Mouse (Mus musculus): ENCODE data around the gene Olfr211. TPM values are rescaled to one million over a fixed set of nuclear protein-coding genes. Genes with fewer than 3 reads are reported as not detected.
"Not testable (repeated sequence)": the region's sequence is repeated elsewhere in the genome, so short reads cannot be mapped to it uniquely, and the experiment has no call there.

The Olfr211 gene
- total RNA-seq (2021) = not detected

DNA sequence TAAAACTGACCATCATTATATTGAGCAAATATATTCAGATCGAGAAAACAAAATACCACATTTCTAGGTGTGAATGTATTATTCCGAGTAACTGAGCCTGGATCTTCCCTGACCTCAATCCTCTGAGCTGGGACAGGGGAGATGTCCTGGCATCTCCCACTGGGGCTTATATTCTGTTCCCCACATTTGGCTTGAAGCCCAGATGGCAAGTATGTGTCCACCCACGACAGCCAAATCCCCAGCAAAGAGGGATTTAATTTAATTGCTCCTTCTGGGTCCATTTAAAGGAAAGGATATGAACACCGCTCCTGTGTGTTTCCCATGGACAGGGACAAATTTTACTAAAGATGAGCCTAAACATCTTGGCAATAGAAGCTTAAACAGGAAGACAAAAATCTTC lies at the start of gene Olfr211:
Gene Olfr211, plus strand, starts transcription at position 301 of the 400 bp plus-strand sequence.
- intact Hi-C loops (cut with DNase I) = no loop called here
- DNase-seq (ENCODE audit: extremely low spot score in 1 of 2, low spot score in 2 of 2) = no peak

DNA sequence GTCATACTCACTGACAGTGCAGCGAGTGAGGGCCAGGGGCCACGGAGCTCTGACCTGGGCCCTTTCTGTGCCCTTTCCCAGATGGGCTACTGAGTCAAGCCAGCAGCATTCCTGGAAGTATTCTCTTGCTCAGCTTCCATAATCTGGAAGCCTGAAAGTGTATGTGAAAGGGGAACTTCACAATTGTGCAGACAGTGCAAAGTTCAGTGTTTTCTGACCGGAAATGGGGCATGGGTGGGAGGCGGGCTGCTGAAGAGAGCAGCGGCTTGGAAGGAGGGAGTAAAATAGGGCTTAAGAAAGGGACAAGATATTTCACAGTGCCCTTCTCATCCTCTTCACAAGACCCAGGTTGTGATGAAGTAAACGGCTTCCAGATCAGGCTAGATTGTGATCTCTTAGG lies 49.4 kb upstream of the Olfr211 start:
- no peak for DNase-seq (ENCODE audit: extremely low spot score in 1 of 2, low spot score in 2 of 2)
- intact Hi-C loops (cut with DNase I) = no loop called here

DNA sequence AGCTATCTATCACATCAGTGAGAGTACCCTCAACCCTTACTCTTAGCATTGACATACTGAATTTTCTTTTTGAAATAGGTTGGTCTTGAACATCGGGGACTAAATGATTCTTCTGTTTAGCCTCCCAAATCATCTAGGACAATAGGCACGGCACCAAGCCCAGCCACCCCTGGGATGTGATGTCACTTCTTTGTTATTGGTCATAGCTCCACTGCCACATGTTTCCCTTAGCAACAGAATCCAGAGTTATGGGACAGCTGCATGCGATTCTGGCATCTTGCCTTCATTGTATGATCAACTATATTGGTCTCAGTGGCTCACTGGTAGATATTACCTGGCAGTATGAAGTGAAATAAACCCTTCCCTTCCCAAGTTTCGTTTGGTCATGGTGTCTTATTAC lies 48.4 kb upstream of the Olfr211 start:
- intact Hi-C loops (cut with DNase I) = no loop called here
- no peak for DNase-seq (ENCODE audit: extremely low spot score in 1 of 2, low spot score in 2 of 2)

- intact Hi-C loops (cut with DNase I) = no loop called here
- DNase-seq (ENCODE audit: extremely low spot score in 1 of 2, low spot score in 2 of 2) = no peak
These were observed 48.0 kb upstream of the Olfr211 start for GRCm38 (mm10) chr6:116440849-116441248.

GRCm38 (mm10) chr6:116455781-116456180 lies 33.1 kb upstream of the Olfr211 start:
- intact Hi-C loops (cut with DNase I) = no loop called here
- DNase-seq (ENCODE audit: extremely low spot score in 1 of 2, low spot score in 2 of 2) = peak in 1 of 2 experiments; percentile 28

GRCm38 (mm10) chr6:116456482-116456881 lies 32.4 kb upstream of the Olfr211 start:
- intact Hi-C loops (cut with DNase I) = no loop called here

GRCm38 (mm10) chr6:116458728-116459127 lies 30.2 kb upstream of the Olfr211 start:
- intact Hi-C loops (cut with DNase I) = no loop called here

More at GRCm38 (mm10) chr6:116456482-116456881, 32.4 kb upstream of the Olfr211 start:
- no peak for DNase-seq (ENCODE audit: extremely low spot score in 1 of 2, low spot score in 2 of 2)

GRCm38 (mm10) chr6:116459232-116459631 lies 29.7 kb upstream of the Olfr211 start:
- no peak for DNase-seq (ENCODE audit: extremely low spot score in 1 of 2, low spot score in 2 of 2)
- intact Hi-C loops (cut with DNase I) = no loop called here

More at GRCm38 (mm10) chr6:116458728-116459127, 30.2 kb upstream of the Olfr211 start:
- DNase-seq (ENCODE audit: extremely low spot score in 1 of 2, low spot score in 2 of 2) = no peak

DNA sequence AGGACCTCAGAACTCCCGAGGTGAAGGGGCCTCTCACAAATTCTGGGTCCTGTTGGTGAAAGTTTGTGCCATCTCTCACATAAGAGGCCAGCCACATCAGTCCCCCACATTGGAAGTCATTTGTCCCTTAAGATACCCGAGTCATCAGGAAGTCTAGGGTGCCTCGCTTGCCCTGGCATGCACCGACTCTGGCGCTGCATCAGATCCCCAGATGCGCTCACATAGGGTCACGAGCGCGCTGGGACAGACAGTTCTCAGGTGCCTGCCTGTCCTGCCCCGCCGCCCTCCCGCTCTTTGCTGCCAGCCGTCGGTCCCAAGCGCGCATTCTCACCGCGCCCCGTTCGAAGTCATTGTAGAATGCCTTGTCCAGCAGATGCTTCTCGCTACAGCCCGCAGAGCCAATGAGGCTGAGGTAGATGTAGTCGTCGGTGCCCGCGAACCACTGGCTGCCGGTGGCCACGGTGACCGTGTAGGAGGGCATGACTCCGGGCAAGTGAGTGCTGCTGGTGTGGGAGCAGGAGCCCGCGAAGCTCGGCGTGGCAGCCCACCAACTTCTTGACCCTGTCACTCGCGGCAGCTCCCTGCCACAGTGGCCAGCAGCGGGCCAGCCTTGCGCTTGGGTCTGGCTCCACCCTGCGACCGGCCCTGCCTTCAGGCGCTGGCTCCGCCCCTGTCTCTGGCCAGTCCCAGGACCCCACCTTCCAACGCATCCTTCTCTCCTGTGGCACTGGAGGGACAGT lies 28.2 kb upstream of the Olfr211 start, which contains the start of gene Alox5:
Gene Alox5, minus strand, starts transcription at position 635 of the 740 bp plus-strand sequence.
- DNase-seq (ENCODE audit: extremely low spot score in 1 of 2, low spot score in 2 of 2) = peak in 1 of 2 experiments; percentile 45
- intact Hi-C loops (cut with DNase I) = no loop called here

DNA sequence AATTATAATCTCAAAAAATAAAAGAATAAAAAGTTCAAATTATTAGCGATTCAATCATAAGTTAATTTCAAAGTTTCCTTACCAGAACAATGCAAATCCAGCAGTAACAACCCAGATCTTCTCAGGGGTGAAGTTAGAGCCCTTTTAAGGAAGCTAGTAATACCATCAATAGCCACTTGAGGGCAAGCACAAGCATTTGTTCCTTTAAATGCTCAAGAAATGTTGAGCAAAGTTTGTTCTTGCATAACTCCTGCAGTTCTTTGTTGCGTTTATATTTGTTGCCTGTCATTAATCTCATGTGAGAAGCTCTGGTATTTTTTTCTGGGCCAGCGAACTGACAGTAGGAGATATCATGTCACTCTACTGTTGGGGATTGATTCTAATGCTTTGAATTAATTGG lies 20.8 kb upstream of the Olfr211 start:
- intact Hi-C loops (cut with DNase I) = no loop called here
- no peak for DNase-seq (ENCODE audit: extremely low spot score in 1 of 2, low spot score in 2 of 2)

- intact Hi-C loops (cut with DNase I) = no loop called here
- no peak for DNase-seq (ENCODE audit: extremely low spot score in 1 of 2, low spot score in 2 of 2)
These were observed 3.8 kb upstream of the Olfr211 start for GRCm38 (mm10) chr6:116485081-116485480.

- no peak for DNase-seq (ENCODE audit: extremely low spot score in 1 of 2, low spot score in 2 of 2)
- intact Hi-C loops (cut with DNase I) = no loop called here
These were observed 2.1 kb upstream of the Olfr211 start for GRCm38 (mm10) chr6:116486833-116487232.

- intact Hi-C loops (cut with DNase I) = no loop called here
- DNase-seq (ENCODE audit: extremely low spot score in 1 of 2, low spot score in 2 of 2) = no peak
These were observed 4.9 kb downstream of the Olfr211 start for GRCm38 (mm10) chr6:116493742-116494141.

- intact Hi-C loops (cut with DNase I) = no loop called here
- DNase-seq (ENCODE audit: extremely low spot score in 1 of 2, low spot score in 2 of 2) = no peak
These were observed 7.1 kb downstream of the Olfr211 start for GRCm38 (mm10) chr6:116495960-116496359.

- DNase-seq (ENCODE audit: extremely low spot score in 1 of 2, low spot score in 2 of 2); intact Hi-C loops (cut with DNase I): not testable (repeated sequence)
These were observed 17.6 kb downstream of the Olfr211 start, which contains the start of gene Olfr212 for GRCm38 (mm10) chr6:116506302-116507003. TSS of gene Olfr212 (plus strand) at chr6:116506516.

DNA sequence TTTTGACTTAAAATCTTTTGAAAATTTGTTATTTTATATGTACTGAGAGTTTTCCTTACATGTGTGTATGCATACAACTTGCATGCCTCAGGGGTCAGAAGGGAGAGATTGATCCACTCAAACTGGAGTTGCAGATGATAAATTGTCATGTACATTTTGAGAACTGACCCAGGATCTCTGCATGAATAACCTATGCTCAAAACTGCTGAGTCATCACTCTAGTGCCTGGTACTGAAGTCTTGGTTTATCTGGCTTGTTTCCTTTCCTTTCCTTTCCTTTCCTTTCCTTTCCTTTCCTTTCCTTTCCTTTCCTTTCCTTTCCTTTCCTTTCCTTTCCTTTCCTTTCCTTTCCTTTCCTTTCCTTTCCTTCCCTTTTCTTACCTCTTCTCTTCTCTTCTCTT lies 25.9 kb downstream of the Olfr211 start:
- DNase-seq (ENCODE audit: extremely low spot score in 1 of 2, low spot score in 2 of 2) = no peak
- intact Hi-C loops (cut with DNase I) = no loop called here

DNA sequence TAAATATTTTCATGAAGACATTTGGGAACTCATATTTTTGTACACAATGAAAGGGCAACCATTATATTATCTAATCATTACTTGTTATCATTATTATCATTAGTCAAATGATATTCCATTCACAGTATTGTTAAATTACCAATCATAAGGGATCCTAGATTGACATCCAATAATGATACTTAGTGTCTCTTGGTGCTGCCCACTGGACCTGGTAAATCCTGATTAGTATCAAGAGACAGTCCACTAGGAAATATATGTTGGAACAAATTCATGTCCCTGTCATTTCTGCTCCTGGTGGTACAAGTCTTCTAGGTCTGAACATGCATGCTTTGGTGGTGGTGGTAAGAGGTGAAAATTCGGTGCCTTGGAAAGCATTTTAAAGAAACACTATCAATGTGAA lies 49.3 kb downstream of the Olfr211 start, which contains the start of gene Olfr213:
Gene Olfr213, plus strand, starts transcription at position 301 of the 400 bp plus-strand sequence.
- intact Hi-C loops (cut with DNase I) = no loop called here
- DNase-seq (ENCODE audit: extremely low spot score in 1 of 2, low spot score in 2 of 2) = no peak

DNA sequence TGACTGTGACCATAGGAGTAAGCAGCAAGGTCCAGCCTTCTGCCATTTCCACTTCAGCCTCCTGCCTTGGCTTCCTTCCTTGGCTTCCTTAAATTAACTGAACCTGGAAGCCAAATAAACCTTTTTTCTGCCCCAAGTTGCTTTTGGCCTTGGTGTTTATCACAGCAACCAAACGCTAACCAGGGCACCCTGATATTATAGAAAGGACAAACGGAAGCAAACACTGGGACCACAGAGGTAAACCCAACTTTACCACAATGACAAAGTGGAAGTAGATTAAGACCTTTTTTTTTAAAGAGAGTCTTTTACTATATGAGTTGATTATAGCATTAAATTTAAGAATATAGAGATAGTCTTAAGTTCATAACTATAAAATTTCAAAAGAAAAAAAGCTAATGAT lies 53.6 kb downstream of the Olfr211 start:
- no peak for DNase-seq (ENCODE audit: extremely low spot score in 1 of 2, low spot score in 2 of 2)
- intact Hi-C loops (cut with DNase I) = no loop called here
